In the genomic region with DNA sequence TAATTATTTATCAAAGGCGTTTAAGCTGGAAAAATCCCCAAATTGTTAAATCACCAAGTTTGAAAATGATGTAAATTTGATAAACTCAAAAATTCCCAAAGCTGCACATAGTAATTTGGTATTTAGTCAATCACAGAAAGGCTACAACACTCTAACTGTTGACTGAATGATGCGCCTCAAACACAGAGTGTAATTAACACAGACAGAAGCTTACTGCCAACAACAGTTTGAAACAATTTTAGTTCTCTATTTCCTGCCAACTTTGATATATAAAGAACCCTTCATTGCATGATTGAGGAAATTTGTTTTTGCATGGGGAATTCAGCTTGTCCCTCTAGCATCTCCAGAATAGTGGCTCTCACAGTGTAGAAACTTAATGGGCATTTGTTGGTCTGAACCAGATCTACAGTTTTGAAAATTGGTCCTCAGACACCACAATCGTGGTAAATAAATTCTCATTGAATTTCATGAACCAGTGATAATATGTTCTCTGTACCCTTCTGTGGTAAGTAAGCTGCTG, we compare ENCODE assay signal across 23 mouse cellular contexts.
"Had no signal": no experiment of that assay in that cellular context is flagged by ENCODE, and none has a peak within 500 bp of the region (broad histone marks: within the 10 kb centered on the region; RNA-seq: fewer than 3 reads in every experiment).

No protein-coding gene starts in this region.

- H3K9me3 ChIP-seq: kidney, embryonic 15.5 days; limb, embryonic 10.5 days; limb, embryonic 13.5 days; liver, embryonic 12.5 days; liver, embryonic 15.5 days; lung, embryonic 15.5 days; megakaryocyte, embryonic 14.5 days; midbrain, embryonic 10.5 days; midbrain, embryonic 13.5 days; neural tube, embryonic 12.5 days; neural tube, embryonic 15.5 days had no signal

- DNase-seq: kidney, adult 8-10 months; kidney, postnatal 10 days; kidney, postnatal 36 days; liver; lung, adult 18-20 months; lung, postnatal 10 days; lung, postnatal 36 days; right cerebral cortex, adult 18-20 months; right cerebral cortex, postnatal 14 days; right cerebral cortex, postnatal 4 days; thymus, postnatal 25 days had no signal

- H3K4me2 ChIP-seq: kidney, embryonic 15.5 days; limb, embryonic 13.5 days; liver, embryonic 12.5 days; liver, embryonic 15.5 days; lung, embryonic 15.5 days; midbrain, embryonic 13.5 days; neural tube, embryonic 12.5 days; neural tube, embryonic 15.5 days had no signal

- H3K4me1 ChIP-seq: kidney, embryonic 15.5 days; limb, embryonic 10.5 days; limb, embryonic 13.5 days; liver, embryonic 12.5 days; liver, embryonic 15.5 days; lung, embryonic 15.5 days; megakaryocyte, embryonic 14.5 days; midbrain, embryonic 13.5 days; neural tube, embryonic 12.5 days; neural tube, embryonic 15.5 days had no signal

- H3K4me3 ChIP-seq: kidney, embryonic 15.5 days; limb, embryonic 10.5 days; limb, embryonic 13.5 days; liver, embryonic 12.5 days; liver, embryonic 15.5 days; lung, embryonic 15.5 days; megakaryocyte, embryonic 14.5 days; midbrain, embryonic 10.5 days; midbrain, embryonic 13.5 days; neural tube, embryonic 12.5 days; neural tube, embryonic 15.5 days had no signal

- H3K9ac ChIP-seq: kidney, embryonic 15.5 days; limb, embryonic 13.5 days; liver, embryonic 12.5 days; liver, embryonic 15.5 days; lung, embryonic 15.5 days; midbrain, embryonic 13.5 days; neural tube, embryonic 12.5 days; neural tube, embryonic 15.5 days had no signal

- ATAC-seq: liver, embryonic 12.5 days; midbrain, embryonic 13.5 days had no signal

- H3K36me3 ChIP-seq: kidney, embryonic 15.5 days; limb, embryonic 10.5 days; limb, embryonic 13.5 days; liver, embryonic 12.5 days; liver, embryonic 15.5 days; lung, embryonic 15.5 days; midbrain, embryonic 10.5 days; midbrain, embryonic 13.5 days; neural tube, embryonic 12.5 days; neural tube, embryonic 15.5 days had no signal

- H3K27ac ChIP-seq: kidney, embryonic 15.5 days; limb, embryonic 10.5 days; limb, embryonic 13.5 days; liver, embryonic 12.5 days; liver, embryonic 15.5 days; lung, embryonic 15.5 days; midbrain, embryonic 10.5 days; midbrain, embryonic 13.5 days; neural tube, embryonic 12.5 days; neural tube, embryonic 15.5 days; stomach, postnatal 0 days had no signal

- H3K27me3 ChIP-seq: kidney, embryonic 15.5 days; limb, embryonic 13.5 days; liver, embryonic 12.5 days; liver, embryonic 15.5 days; lung, embryonic 15.5 days; megakaryocyte, embryonic 14.5 days; midbrain, embryonic 13.5 days; neural tube, embryonic 12.5 days; neural tube, embryonic 15.5 days had no signal
